Mouse (Mus musculus): ENCODE data around the gene A630023A22Rik. TPM values are rescaled to one million over a fixed set of nuclear protein-coding genes. Genes with fewer than 3 reads are reported as not detected.

A630023A22Rik gene
- polyA plus RNA-seq, 2 experiments, result not detected

DNA sequence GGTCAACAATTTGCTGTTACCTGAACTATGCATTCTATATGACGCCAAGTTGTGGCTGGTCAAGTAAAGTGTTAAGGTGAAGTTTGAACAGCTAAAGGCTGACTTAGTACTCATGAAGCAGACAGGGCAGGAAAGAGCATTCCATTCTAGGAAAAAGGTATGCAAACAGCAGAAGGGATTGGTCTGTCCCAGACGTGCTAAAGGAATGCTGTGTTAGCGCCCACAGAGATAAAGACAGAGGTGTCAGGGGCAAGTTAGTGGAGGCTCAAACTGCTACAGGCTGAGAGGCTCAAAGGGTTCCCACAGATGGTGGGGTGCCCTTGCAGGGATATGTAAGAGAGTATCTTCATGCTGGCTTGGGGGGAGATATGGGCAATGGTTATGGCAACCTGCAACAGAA lies 1.3 kb upstream of the A630023A22Rik start:
- 58% methylated on average over 3 of the region's 3 CpGs for WGBS (ENCODE audit: insufficient replicate concordance)
- Histone ChIP-seq H3K4me3 (ENCODE audit: insufficient read depth in 1 of 2, low read depth in 2 of 2, low read length in 2 of 2) (no peak overlapping the region), H3K4me2 (ENCODE audit: low read depth) (no peak overlapping the region), H3K27ac (no peak overlapping the region), H3K9ac (replicated peaks) (no peak overlapping the region), H3K9me3 (ENCODE audit: control insufficient read depth, low read length) (no peaks in the 10 kb centered on the region), H3K36me3 (replicated peaks; ENCODE audit: control insufficient read depth, insufficient read depth, low read depth) (no peaks in the 10 kb centered on the region), H3K27me3 (ENCODE audit: control insufficient read depth, insufficient read depth, low read length) (no peaks in the 10 kb centered on the region), H3K4me1 (replicated peaks; ENCODE audit: control insufficient read depth in 2 of 2, insufficient read depth in 2 of 2, low read length in 1 of 2) (no peaks in the 10 kb centered on the region)
- no peak for TF ChIP-seq CTCF (IDR thresholded peaks at IDR 0.05; ENCODE audit: low read depth)
- no peak for TF ChIP-seq EP300 (IDR thresholded peaks at IDR 0.05; ENCODE audit: low read depth)
- ATAC-seq (ENCODE audit: insufficient read depth), result no peak
- DNase-seq (ENCODE audit: low read depth in 3 of 3, low spot score in 3 of 3), result no peak

DNA sequence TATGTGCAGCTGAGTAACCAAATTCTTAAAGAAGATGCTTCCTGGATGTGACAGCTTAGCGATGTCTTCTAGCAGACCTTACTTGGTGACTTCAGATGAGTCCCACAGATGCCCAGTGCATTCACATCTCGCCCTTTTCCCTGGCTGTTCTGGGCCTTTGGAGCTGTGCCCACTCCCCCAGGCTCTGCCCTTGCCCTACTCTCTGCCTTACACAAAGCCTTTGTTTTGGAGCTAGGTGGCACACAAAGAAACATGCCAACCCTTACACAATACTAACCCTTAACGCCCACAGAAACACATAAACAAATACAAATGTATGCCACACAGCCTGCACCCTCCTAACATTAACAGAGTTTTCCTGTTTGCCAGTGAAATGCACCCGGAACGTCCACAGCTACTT lies 6.4 kb downstream of the A630023A22Rik start:
- no peak overlapping the region for H3K4me3 ChIP-seq (ENCODE audit: insufficient read depth in 1 of 2, low read depth in 2 of 2, low read length in 2 of 2)
- TF ChIP-seq CTCF (IDR thresholded peaks at IDR 0.05; ENCODE audit: low read depth), result no peak
- TF ChIP-seq EP300 (IDR thresholded peaks at IDR 0.05; ENCODE audit: low read depth), result no peak
- H3K27me3 ChIP-seq (ENCODE audit: control insufficient read depth, insufficient read depth, low read length), result no peaks in the 10 kb centered on the region
- no peaks in the 10 kb centered on the region for H3K36me3 ChIP-seq (replicated peaks; ENCODE audit: control insufficient read depth, insufficient read depth, low read depth)
- no peak for ATAC-seq (ENCODE audit: insufficient read depth)
- no peak for DNase-seq (ENCODE audit: low read depth in 3 of 3, low spot score in 3 of 3)
- no peaks in the 10 kb centered on the region for H3K4me1 ChIP-seq (replicated peaks; ENCODE audit: control insufficient read depth in 2 of 2, insufficient read depth in 2 of 2, low read length in 1 of 2)
- 46% methylated on average over 5 of the region's 5 CpGs for WGBS (ENCODE audit: insufficient replicate concordance)
- no peaks in the 10 kb centered on the region for H3K9me3 ChIP-seq (ENCODE audit: control insufficient read depth, low read length)
- H3K9ac ChIP-seq (replicated peaks), result no peak overlapping the region
- no peak overlapping the region for H3K4me2 ChIP-seq (ENCODE audit: low read depth)
- no peak overlapping the region for H3K27ac ChIP-seq

DNA sequence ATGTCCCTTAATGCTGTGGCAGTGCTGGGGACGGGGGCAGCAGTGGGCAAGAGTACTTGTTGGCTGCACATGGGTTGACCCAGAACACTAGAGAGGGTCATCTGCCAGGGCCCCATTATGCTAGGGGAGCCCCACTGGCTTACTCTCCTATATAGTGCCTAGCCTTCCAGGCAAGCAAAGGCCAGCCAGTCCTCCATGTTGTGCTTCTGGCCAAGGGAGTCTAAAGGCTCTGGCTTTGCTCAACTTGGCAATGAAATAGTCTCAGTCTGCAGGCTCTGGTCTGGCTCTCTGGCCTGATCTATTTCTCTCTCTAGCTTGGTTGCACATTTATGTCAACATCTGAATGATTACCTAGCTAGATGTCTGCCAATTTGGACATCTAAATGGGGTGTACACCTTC lies 9.7 kb downstream of the A630023A22Rik start:
- no peaks in the 10 kb centered on the region for H3K4me1 ChIP-seq (replicated peaks; ENCODE audit: control insufficient read depth in 2 of 2, insufficient read depth in 2 of 2, low read length in 1 of 2)
- H3K36me3 ChIP-seq (replicated peaks; ENCODE audit: control insufficient read depth, insufficient read depth, low read depth), result no peaks in the 10 kb centered on the region
- 43% methylated on average over 1 of the region's 1 CpGs for WGBS (ENCODE audit: insufficient replicate concordance)
- no peak overlapping the region for H3K9ac ChIP-seq (replicated peaks)
- ATAC-seq (ENCODE audit: insufficient read depth), result no peak
- H3K27me3 ChIP-seq (ENCODE audit: control insufficient read depth, insufficient read depth, low read length), result no peaks in the 10 kb centered on the region
- no peaks in the 10 kb centered on the region for H3K9me3 ChIP-seq (ENCODE audit: control insufficient read depth, low read length)
- H3K4me2 ChIP-seq (ENCODE audit: low read depth), result no peak overlapping the region
- H3K27ac ChIP-seq, result no peak overlapping the region
- DNase-seq (ENCODE audit: low read depth in 3 of 3, low spot score in 3 of 3), result no peak
- TF ChIP-seq EP300 (IDR thresholded peaks at IDR 0.05; ENCODE audit: low read depth), result no peak
- TF ChIP-seq CTCF (IDR thresholded peaks at IDR 0.05; ENCODE audit: low read depth), result no peak
- no peak overlapping the region for H3K4me3 ChIP-seq (ENCODE audit: insufficient read depth in 1 of 2, low read depth in 2 of 2, low read length in 2 of 2)

DNA sequence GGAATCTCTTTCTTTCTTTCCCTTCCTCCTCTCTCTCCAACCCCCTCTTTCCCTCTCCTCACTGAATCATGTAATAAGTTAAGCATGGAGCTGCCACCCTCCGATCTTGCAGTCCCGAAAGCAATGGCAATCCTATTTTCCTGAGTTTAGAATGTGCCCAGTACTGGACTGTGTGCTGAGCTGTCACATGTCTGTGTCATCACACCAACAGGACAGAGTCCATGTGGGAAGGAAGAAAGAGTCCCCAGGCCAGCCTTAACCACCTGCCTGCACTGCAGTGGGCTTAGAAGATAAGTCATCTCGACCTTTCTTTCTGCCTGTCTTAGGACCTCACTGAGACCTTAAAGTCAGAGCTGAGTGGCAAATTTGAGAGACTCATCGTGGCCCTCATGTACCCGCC lies 11.1 kb downstream of the A630023A22Rik start:
- ATAC-seq (ENCODE audit: insufficient read depth) (no peak), DNase-seq (ENCODE audit: low read depth in 3 of 3, low spot score in 3 of 3) (no peak)
- Histone ChIP-seq H3K9me3 (ENCODE audit: control insufficient read depth, low read length) (no peaks in the 10 kb centered on the region), H3K4me1 (replicated peaks; ENCODE audit: control insufficient read depth in 2 of 2, insufficient read depth in 2 of 2, low read length in 1 of 2) (no peaks in the 10 kb centered on the region), H3K27ac (no peak overlapping the region), H3K27me3 (ENCODE audit: control insufficient read depth, insufficient read depth, low read length) (no peaks in the 10 kb centered on the region), H3K4me2 (ENCODE audit: low read depth) (no peak overlapping the region), H3K9ac (replicated peaks) (no peak overlapping the region), H3K4me3 (ENCODE audit: insufficient read depth in 1 of 2, low read depth in 2 of 2, low read length in 2 of 2) (no peak overlapping the region), H3K36me3 (replicated peaks; ENCODE audit: control insufficient read depth, insufficient read depth, low read depth) (no peaks in the 10 kb centered on the region)
- no peak for TF ChIP-seq CTCF (IDR thresholded peaks at IDR 0.05; ENCODE audit: low read depth)
- no peak for TF ChIP-seq EP300 (IDR thresholded peaks at IDR 0.05; ENCODE audit: low read depth)
- WGBS (ENCODE audit: insufficient replicate concordance), result 53% methylated on average over 5 of the region's 5 CpGs

DNA sequence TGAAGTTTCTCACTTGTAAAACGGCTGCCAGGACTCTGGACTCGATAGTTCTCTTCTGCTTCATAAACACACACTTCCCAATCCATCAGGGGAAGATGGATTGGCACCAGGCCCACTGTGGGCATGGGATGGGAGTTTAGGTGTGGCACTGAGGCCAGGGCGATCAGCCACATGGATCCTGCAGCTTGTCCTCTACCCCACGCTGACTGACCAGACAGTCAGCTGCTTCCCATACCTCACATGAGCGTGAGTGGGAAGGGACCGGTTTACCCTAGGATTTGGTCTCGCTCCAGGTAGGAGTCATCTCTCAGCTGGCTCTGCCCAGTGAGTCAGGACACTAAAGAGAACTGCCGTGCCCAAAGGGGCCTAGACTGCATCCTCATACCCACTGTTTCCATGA lies 12.8 kb downstream of the A630023A22Rik start:
- TF ChIP-seq EP300 (IDR thresholded peaks at IDR 0.05; ENCODE audit: low read depth), result no peak
- no peak for TF ChIP-seq CTCF (IDR thresholded peaks at IDR 0.05; ENCODE audit: low read depth)
- Histone ChIP-seq H3K4me1 (replicated peaks; ENCODE audit: control insufficient read depth in 2 of 2, insufficient read depth in 2 of 2, low read length in 1 of 2) (no peaks in the 10 kb centered on the region), H3K36me3 (replicated peaks; ENCODE audit: control insufficient read depth, insufficient read depth, low read depth) (no peaks in the 10 kb centered on the region), H3K9me3 (ENCODE audit: control insufficient read depth, low read length) (no peaks in the 10 kb centered on the region), H3K27ac (no peak overlapping the region), H3K4me2 (ENCODE audit: low read depth) (no peak overlapping the region), H3K4me3 (ENCODE audit: insufficient read depth in 1 of 2, low read depth in 2 of 2, low read length in 2 of 2) (no peak overlapping the region), H3K27me3 (ENCODE audit: control insufficient read depth, insufficient read depth, low read length) (no peaks in the 10 kb centered on the region), H3K9ac (replicated peaks) (no peak overlapping the region)
- 61% methylated on average over 8 of the region's 8 CpGs for WGBS (ENCODE audit: insufficient replicate concordance)
- no peak for ATAC-seq (ENCODE audit: insufficient read depth)
- no peak for DNase-seq (ENCODE audit: low read depth in 3 of 3, low spot score in 3 of 3)
